ENCODE assay signal across 8 mouse cellular contexts in genomic region chr10:37140736-37141451, GRCm38 (mm10). TPM values are rescaled to one million over a fixed set of nuclear protein-coding genes. Genes with fewer than 3 reads are reported as not detected.
A peak's percentile ranks its signal among the peaks of the same experiment; 100 is the strongest.
DNase-seq lines count a peak whose midpoint lies in the region; ATAC-seq lines count a peak whose summit lies in the region.

No protein-coding gene starts in this region.

- peak overlapping the region; percentile 100 for H3K27ac ChIP-seq in hindbrain, embryonic 15.5 days (replicated peaks)

- peaks cover 4% of the 10 kb centered on the region; the same call in 1 of the 2 replicates for H3K4me1 ChIP-seq in hindbrain, embryonic 15.5 days (replicated peaks)

- H3K9ac ChIP-seq in hindbrain, embryonic 15.5 days: peak overlapping the region; percentile 100

- 0 out of 2 replicates have a peak, but pooled peaks cover 2% of the 10 kb centered on the region for H3K36me3 ChIP-seq in hindbrain, embryonic 15.5 days

- peak; percentile 19 for DNase-seq in T-cell, adult 2 months (ENCODE audit: low spot score)
- peak; percentile 95 for DNase-seq in cerebellum, postnatal 14 days
- peak; percentile 79 to 82 for DNase-seq in frontal cortex, postnatal 36 days (ENCODE audit: low spot score in 2 of 2)
- peak; percentile 72 for DNase-seq in left cerebral cortex, adult 11 months (ENCODE audit: low spot score)
- peak; percentile 92 for DNase-seq in lung, postnatal 25 days (ENCODE audit: low spot score)
- DNase-seq in retina, postnatal 1 day: peak; percentile 99
- DNase-seq in urinary bladder, adult 18-20 months (ENCODE audit: low spot score in 2 of 2): peak; percentile 78 to 82

- no peaks in the 10 kb centered on the region for H3K27me3 ChIP-seq in hindbrain, embryonic 15.5 days

- H3K9me3 ChIP-seq in hindbrain, embryonic 15.5 days: no peaks in the 10 kb centered on the region

- WGBS in hindbrain, embryonic 15.5 days: 1% methylated on average over 38 of the region's 47 CpGs

- peak; percentile 94 for ATAC-seq in hindbrain, embryonic 15.5 days (ENCODE audit: low FRiP score, low read depth)

- peak overlapping the region; percentile 91 for H3K4me3 ChIP-seq in hindbrain, embryonic 15.5 days

- H3K4me2 ChIP-seq in hindbrain, embryonic 15.5 days: peak overlapping the region; percentile 56

RNA-seq across cellular contexts. Expression of gene Marcks, which starts 2.2 kb away (rescaled TPM):
- polyA plus RNA-seq in hindbrain, embryonic 15.5 days (2015; fragmentation: Nextera tagmentation; extraction: Ambion mirVana): 178 and 197 TPM in 2 replicates

Comparison
In these comparisons a context has a peak if more than half of its experiments do, and no peak if none do; other contexts are left out.
1. Peak in every context shown above with its lines: DNase-seq, ATAC-seq, H3K4me3 ChIP-seq and H3K27ac ChIP-seq.
2. DNase-seq: peak in every context shown above with its lines; median percentile 99 in retina, postnatal 1 day; 95 in cerebellum, postnatal 14 days; 92 in lung, postnatal 25 days; 80 in frontal cortex, postnatal 36 days; 80 in urinary bladder, adult 18-20 months; 72 in left cerebral cortex, adult 11 months; 19 in T-cell, adult 2 months.